In the genomic region with DNA sequence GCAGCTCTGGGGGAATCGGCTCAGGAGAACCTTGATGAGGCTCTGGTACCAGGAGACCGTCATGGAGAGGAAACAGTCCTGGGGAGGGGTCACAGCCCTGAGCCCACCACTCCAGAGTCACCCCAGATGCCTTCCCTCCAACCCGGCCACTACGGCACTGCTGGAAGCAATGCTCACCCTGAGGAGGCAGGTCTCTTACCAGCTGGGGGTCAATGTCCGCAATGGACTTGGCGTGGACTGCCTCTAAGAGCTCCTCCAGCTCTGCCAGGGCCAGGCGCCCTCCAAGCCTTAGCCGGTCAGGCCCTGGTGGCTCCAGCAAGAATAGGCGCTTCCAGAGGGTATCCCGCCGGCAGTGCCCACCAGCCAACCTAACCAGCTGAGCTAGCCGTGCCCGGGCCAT, we compare ENCODE assay signal across 20 mouse cellular contexts. TPM values are rescaled to one million over a fixed set of nuclear protein-coding genes. Genes with fewer than 3 reads are reported as not detected.
DNase-seq lines count a peak whose midpoint lies in the region; ATAC-seq and TF ChIP-seq lines count a peak whose summit lies in the region.
"Had no signal": no experiment of that assay in that cellular context is flagged by ENCODE, and none has a peak within 500 bp of the region (broad histone marks: within the 10 kb centered on the region; RNA-seq: fewer than 3 reads in every experiment).

No protein-coding gene starts in this region.

- no peak overlapping the region for H3K4me3 ChIP-seq in kidney, embryonic 16.5 days (ENCODE audit: low read length)
- no peak overlapping the region for H3K4me3 ChIP-seq in embryonic fibroblast, embryonic 13.5 days (ENCODE audit: insufficient read depth, low read length)
- H3K4me3 ChIP-seq in embryonic facial prominence, embryonic 10.5 days = no peak overlapping the region
- H3K4me3 ChIP-seq: embryonic facial prominence, embryonic 12.5 days; forebrain, embryonic 12.5 days; heart, adult 2 months; heart, embryonic 15.5 days; hindbrain, embryonic 10.5 days had no signal

- TF ChIP-seq POLR2A in embryonic fibroblast, embryonic 13.5 days (IDR thresholded peaks at IDR 0.05; ENCODE audit: low read depth, low read length) = peak; percentile 17; the same call in 1 of the 2 replicates

- H3K27ac ChIP-seq in kidney, embryonic 16.5 days (ENCODE audit: low read length) = no peak overlapping the region
- no peak overlapping the region for H3K27ac ChIP-seq in embryonic fibroblast, embryonic 13.5 days (ENCODE audit: insufficient read depth, low read length)
- no peak overlapping the region for H3K27ac ChIP-seq in embryonic facial prominence, embryonic 10.5 days (replicated peaks)
- H3K27ac ChIP-seq: embryonic facial prominence, embryonic 12.5 days; forebrain, embryonic 12.5 days; heart, adult 2 months; heart, embryonic 15.5 days; hindbrain, embryonic 10.5 days; hindbrain, embryonic 14.5 days had no signal

- peaks cover 59% of the 10 kb centered on the region for H3K36me3 ChIP-seq in kidney, embryonic 16.5 days (ENCODE audit: insufficient read depth, low read length)
- H3K36me3 ChIP-seq in embryonic facial prominence, embryonic 10.5 days (replicated peaks) = peaks cover 84% of the 10 kb centered on the region

- peak; percentile 69 for DNase-seq in kidney, adult 18-20 months
- peak; percentile 78 to 79 for DNase-seq in kidney, adult 8-10 months
- DNase-seq in kidney, postnatal 25 days = peak; percentile 77 to 89
- no peak for DNase-seq in thymus, postnatal 14 days
- DNase-seq in embryonic facial prominence, embryonic 10.5 days (ENCODE audit: low spot score) = no peak
- DNase-seq: adrenal gland, adult 2 months; adrenal gland, postnatal 36 days; cerebellum, postnatal 14 days; embryo, embryonic 11 days; gastrocnemius, postnatal 10 days; heart, adult 2 months had no signal

- H3K4me1 ChIP-seq in kidney, embryonic 16.5 days (ENCODE audit: insufficient read depth, low read length) = peaks cover 8% of the 10 kb centered on the region
- H3K4me1 ChIP-seq in embryonic fibroblast, embryonic 13.5 days (ENCODE audit: control insufficient read depth, insufficient read depth, low read length) = no peaks in the 10 kb centered on the region
- H3K4me1 ChIP-seq in embryonic facial prominence, embryonic 10.5 days = peaks cover 17% of the 10 kb centered on the region

- H3K27me3 ChIP-seq in kidney, embryonic 16.5 days (ENCODE audit: insufficient read depth, low read length) = no peaks in the 10 kb centered on the region
- H3K27me3 ChIP-seq in embryonic facial prominence, embryonic 10.5 days (replicated peaks; ENCODE audit: low read depth, poor library complexity, severe bottlenecking) = no peaks in the 10 kb centered on the region
- H3K27me3 ChIP-seq: embryonic facial prominence, embryonic 12.5 days; forebrain, embryonic 12.5 days; heart, embryonic 15.5 days had no signal

- ATAC-seq in kidney, embryonic 16.5 days (ENCODE audit: low FRiP score, low TSS enrichment) = no peak
- ATAC-seq: forebrain, embryonic 16.5 days had no signal

- TF ChIP-seq CTCF in embryonic fibroblast, embryonic 13.5 days (IDR thresholded peaks at IDR 0.05; ENCODE audit: borderline replicate concordance, insufficient read depth, low read length) = no peak

- WGBS in kidney, embryonic 16.5 days = 95% methylated on average over 13 of the region's 13 CpGs
- 89% methylated on average over 13 of the region's 13 CpGs for WGBS in embryonic facial prominence, embryonic 10.5 days

- no peak overlapping the region for H3K4me2 ChIP-seq in kidney, embryonic 16.5 days (replicated peaks; ENCODE audit: low read depth, low read length)
- H3K4me2 ChIP-seq: embryonic facial prominence, embryonic 12.5 days; forebrain, embryonic 12.5 days; heart, embryonic 11.5 days; heart, embryonic 15.5 days; hindbrain, embryonic 14.5 days had no signal

- H3K9me3 ChIP-seq in kidney, embryonic 16.5 days (ENCODE audit: low read length) = no peaks in the 10 kb centered on the region
- H3K9me3 ChIP-seq in embryonic facial prominence, embryonic 10.5 days = no peaks in the 10 kb centered on the region
- H3K9me3 ChIP-seq: embryonic facial prominence, embryonic 12.5 days; forebrain, embryonic 12.5 days; heart, embryonic 15.5 days; hindbrain, embryonic 10.5 days had no signal

- H3K9ac ChIP-seq in kidney, embryonic 16.5 days (replicated peaks; ENCODE audit: low read length) = no peak overlapping the region
- H3K9ac ChIP-seq: embryonic facial prominence, embryonic 12.5 days; forebrain, embryonic 12.5 days; heart, embryonic 15.5 days; hindbrain, embryonic 14.5 days had no signal

RNA-seq across cellular contexts. Expression of a gene that starts 44.4 kb away (rescaled TPM):
- 7.7 and 8.1 TPM in 2 replicates for polyA plus RNA-seq in kidney, embryonic 16.5 days (2015; fragmentation: Nextera tagmentation; extraction: Ambion mirVana)
- polyA plus RNA-seq in embryonic fibroblast, embryonic 13.5 days (2011; ENCODE audit: insufficient read length, low read depth, missing spikeins) = 13.4 and 14.0 TPM in 2 replicates
- polyA plus RNA-seq in embryonic facial prominence, embryonic 10.5 days (2016; fragmentation: Nextera tagmentation; extraction: Ambion mirVana) = 8.2 and 9.4 TPM in 2 replicates

RNA-seq across cellular contexts. Expression of a gene that starts 44.5 kb away (rescaled TPM):
- 94.7 and 102 TPM in 2 replicates for polyA plus RNA-seq in kidney, embryonic 16.5 days (2015; fragmentation: Nextera tagmentation; extraction: Ambion mirVana)
- polyA plus RNA-seq in embryonic fibroblast, embryonic 13.5 days (2011; ENCODE audit: insufficient read length, low read depth, missing spikeins) = 85.6 and 99.8 TPM in 2 replicates
- polyA plus RNA-seq in embryonic facial prominence, embryonic 10.5 days (2016; fragmentation: Nextera tagmentation; extraction: Ambion mirVana) = 152 and 155 TPM in 2 replicates

Comparison
In these comparisons a context has a peak if more than half of its experiments do, and no peak if none do; other contexts are left out.
1. DNase-seq: peak in kidney, adult 18-20 months (single experiment), kidney, adult 8-10 months (2 of 2) and kidney, postnatal 25 days (2 of 2); none in thymus, postnatal 14 days (single experiment) and embryonic facial prominence, embryonic 10.5 days (single experiment).